Mouse (Mus musculus) adrenal gland, postnatal 10 days (tissue): Measurements from ENCODE around the gene Pam. TPM values are rescaled to one million over a fixed set of nuclear protein-coding genes. Genes with fewer than 3 reads are reported as not detected.

ENCODE experiments used
- DNase-seq: peaks from one replicate; pipeline ENCODE4 v3.0.0; 2021; ENCODE audit warnings: mixed read lengths
- total RNA-seq, 2 experiments: library from RNA; stranded (reverse); gene quantifications; 2 replicates each; pipeline ENCODE4 v1.2.3; 2021

The Pam gene
- total RNA-seq, 2 experiments from 2014 or later, result 205 to 219 TPM

DNA sequence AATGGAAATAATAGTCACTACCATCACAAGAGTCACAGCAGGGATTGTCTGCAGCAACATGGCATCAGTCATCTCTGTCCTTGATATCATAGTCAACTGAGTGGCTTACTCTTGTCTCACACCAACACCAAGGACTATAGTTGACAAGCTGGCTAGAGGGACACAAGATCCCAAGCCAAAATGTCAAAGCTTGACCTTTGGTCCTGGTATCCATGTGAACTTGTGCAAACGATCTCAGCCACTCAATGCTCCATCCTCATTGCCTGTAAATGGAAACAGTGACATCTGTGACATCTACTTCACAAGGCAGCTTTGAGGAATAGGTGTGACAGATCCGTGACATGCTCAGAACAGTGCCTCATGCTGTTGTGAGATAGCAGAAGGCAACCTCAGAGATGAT, 15.0 kb downstream of the Pam start:
- DNase-seq, result no peak

DNA sequence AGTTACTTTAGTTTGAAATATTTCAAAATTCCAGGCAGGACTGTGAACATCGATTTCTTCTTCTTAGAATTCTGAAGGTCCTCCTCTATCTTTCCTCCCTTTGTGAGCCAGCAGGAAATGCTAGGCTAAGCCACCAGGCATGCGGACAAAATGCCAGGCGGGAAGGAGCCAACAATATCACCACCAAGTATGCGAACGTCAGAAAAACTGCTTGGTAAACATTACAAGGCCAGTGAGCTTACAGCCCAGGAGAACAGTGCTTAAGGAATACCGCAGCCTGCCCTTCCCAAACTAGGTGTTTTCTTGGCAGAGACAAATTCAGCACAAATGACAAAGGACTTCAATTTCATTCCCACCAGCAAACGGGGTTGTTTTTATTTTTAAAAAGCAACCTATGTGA, 15.8 kb downstream of the Pam start:
- no peak for DNase-seq

DNA sequence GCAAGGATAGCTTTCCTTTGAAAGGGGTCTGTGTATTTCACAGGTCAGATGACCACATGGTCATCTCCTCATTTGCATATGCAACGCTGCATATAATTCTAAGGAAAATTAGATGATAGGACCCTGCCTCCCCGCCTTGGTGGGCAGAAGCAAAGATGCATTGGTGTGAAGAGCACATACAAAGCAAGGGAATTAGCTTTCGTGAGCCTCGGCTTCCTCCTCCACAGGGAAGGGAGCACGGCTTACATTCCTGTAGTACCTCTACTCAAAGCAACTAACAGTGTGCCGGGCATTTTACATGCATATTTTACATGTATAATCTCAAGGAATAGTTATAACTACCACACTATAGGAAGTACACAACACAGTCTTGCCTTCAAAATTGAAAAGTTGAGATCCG, 16.7 kb downstream of the Pam start:
- no peak for DNase-seq

DNA sequence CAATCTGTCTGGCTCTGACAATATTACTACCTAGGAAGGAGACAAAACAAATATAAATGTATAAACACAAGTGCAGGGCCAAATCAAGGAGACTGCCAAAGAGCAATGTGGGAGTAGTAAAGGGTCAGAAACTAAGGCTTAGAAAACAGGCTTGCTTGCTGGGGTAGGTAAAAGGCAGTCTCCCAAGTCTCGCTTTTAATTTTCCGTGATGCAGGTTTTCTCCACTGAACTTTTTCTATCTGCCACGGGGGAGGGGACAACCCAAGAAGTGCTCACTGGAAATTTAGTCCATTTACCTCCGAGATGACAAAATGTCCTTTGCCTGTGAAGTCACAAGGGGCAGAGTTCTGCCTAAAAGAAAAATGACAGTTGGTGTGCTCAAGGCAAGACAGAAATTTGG, 21.6 kb downstream of the Pam start:
- DNase-seq, result no peak

DNA sequence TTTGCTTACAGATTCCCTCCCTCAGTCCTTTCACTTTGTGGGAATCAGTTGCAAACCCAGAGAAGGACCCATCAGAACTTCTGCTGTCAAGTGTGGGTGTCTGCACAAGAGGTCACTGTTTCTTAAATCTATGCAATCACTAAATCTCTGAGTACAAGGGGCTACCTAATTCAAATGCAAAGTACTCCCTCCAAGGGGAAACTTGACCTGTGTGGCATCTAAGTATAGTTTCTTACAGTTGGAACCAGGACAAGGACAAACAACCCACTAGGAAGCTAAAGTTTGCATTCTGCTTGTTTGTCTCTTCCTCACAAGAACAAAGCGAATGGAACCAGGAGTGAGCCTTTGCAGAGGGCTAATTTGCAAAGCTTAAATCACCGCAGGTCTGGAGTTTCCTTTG, 22.3 kb downstream of the Pam start:
- DNase-seq, result no peak

DNA sequence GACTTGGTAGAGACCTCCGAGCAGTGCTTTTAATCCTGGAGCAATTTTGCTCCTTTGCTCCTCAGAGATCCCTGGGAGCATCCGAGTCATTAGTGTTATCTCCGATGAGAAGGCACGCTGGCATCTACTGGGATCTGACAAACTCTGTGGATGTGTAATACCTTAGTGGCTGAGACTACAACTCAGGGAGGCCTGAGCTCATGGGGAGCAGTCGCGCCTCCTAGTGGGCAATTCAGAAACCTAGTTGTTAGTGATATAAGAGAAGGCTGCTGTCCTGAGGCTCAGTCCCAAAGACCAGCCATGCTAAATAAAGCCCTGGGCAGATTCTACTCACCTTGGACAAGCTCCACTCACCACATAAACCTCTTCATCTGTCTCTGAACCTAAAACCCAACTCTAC, 23.4 kb downstream of the Pam start:
- peak; percentile 71 for DNase-seq

DNA sequence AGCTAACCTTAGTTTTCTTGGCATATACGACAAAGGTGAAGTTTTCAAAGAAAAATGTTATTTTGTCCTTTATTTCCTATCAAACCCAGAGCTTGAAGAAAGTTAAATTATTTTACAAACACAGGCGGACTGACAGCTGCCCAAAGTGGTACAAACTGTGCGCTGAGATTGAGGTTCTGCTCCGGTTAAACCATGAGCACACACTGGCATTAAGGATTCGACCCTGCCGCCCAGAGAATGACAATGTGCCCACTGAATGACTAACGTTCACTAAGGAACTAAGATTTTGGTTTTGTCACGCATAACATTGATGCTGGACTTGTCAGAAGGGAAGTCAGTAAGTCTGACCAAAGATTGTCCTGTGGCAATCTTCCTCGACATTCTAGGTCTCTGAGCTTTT, 24.0 kb downstream of the Pam start:
- DNase-seq, result no peak

DNA sequence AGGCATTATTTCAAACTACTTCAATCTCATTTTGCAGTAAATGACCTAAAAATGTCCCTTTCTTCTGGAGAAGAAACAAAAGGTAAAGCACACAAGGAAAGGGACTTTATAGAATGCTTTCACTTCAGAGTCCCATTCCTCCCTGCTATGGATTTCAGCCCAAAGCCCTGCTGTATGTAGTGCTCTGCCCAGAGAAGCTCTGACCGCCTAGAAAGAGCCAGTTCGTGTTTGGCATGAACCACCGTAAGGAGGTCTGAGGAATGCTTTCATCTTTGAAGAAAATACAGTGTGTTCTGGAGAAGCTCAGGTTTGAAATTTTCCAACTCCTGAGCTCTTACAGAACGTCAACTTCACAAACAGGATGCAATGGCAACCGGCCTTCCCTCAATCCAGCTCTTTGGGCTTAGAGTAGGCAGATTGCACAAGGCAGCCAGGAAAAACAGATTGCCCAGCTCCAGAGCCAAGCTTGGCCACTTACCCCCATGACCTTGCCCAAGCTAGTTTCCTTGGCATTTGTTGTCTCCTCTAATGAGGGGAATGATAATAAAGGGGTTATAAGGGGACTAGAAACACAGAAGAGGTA, 24.6 kb downstream of the Pam start:
- peak; percentile 36 for DNase-seq

DNA sequence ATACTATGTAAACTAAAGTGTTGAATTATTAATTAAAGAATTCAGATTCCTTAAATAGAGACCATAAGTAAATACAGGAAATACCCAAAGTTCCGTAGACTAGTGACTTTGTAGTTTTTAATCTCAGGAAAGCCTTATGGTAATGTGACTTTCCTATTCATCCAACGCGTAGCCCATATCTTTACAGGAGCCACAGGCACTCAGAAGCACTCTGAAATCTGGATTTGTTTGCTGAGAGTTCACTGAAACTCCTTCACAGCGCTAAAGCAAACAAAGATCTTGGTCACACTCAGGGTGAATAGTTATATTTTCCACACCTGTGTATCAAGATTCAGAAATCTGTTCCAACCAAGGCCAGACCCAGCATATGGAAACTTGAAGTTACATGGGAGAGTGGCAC, 27.3 kb downstream of the Pam start:
- no peak for DNase-seq

DNA sequence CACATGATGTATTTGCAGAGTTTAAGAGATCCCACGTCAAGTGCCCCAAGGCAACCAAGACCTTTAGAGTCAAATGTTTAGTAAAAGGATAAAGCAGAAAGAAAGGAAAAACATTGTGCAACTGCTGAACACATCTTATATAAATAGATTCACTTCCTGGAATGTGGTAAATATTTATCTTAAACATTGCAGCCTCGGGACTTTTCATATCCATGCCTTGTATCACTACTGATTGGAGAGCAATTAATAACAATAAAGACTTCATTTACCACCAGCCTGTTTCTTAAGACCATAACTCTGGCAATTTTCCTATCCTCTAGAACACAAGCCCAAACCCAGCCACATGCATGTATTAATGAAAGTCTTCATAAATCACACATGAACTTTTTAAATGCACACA, 33.4 kb downstream of the Pam start:
- no peak for DNase-seq

DNA sequence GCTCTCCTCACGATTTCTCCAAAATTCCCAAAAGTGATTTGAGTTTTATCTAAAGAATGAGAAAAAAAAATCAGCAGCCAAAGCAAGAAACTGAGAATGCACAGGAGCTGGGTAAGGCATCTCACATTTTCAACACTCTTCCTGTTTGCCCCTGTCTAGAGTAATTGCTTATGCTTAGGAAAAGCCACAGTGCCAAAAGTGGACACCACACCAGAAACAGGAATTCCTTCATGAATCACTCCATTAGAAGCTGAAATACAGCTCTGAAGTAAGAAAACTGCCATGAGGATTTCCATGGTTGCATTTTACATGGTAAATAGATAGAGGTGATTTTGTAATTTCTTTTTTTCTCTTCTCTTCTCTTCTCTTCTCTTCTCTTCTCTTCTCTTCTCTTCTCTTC, 36.0 kb downstream of the Pam start:
- DNase-seq, result no peak

DNA sequence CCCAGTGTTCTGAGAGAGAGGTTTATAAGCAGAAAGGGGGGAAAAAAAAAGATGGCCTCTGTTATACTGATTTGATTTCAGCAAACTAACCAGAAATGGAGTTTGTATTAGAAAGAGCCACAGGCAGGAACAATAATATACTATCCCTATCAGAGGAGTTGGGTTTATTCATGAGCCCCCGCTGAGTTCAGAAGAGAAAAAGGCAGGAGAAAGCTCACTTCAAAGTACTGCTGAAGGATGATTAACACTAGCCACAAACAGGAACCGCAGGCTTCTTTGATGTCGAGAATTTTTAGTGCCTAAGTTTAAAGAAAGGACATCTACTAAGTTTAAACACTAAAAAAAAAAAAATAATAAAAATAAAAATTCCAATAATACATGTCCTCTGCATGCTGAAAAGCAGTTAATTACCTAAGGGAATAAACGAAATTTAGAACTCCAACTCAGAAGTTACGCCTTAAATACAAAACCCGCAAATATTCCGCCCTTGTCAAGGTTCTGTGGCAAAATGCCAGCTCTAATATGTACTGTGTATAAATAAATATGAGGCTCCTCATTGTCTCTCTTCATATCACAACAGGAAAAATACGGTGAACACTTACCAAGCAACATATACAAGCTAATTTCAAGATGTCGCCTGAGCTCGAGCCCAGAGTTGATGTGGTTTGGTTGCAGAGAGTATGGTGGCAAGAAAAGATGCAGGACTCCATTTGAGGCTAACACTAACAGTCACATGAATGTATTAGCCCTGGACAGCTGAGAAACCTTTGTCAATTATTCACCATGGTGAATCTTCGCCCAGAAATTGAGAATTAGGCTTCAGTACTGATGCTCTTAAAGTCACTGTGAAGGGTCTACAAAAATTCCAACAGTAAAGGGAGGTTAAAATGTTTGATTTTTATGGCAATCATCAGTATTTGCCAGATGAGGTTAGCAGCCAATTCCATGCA, 38.2 kb downstream of the Pam start:
- no peak for DNase-seq

DNA sequence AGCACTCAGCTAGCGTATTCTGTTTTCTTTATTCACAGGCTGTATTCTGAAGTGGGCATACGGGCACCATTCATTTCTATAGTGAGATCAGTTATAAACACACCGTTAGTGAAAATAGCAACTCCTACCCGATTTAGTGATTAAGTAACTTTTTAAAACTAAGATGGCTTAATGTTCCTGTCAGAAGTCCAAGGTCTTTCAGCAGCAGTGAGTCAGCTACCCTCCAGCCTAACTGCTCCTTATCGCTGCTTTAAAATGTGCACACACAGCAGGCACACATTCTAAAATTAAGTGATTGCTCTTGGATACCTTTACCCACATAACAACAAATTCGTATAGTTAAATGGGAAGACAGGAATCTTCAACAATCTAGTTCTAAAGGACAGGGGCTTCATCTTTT, 39.2 kb downstream of the Pam start:
- peak; percentile 23 for DNase-seq

DNA sequence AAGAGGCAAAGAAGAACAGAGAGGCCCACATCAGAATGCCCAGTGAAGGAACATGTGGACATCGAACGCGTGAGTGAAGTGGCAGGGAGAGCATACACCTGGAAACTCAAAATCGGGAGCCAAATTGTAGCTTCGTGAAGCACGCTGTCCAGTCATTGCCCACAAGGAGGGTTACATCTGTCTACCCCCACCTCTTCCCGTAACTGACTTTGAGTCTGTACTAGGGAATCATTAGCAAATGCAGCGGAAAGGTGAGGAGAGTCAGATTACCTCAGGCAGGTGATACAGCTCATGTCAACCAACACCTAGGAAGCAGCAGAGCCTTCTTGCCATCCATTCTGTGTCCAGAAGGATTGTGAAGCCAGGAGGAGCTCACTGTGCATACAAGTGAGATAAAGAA, 39.9 kb downstream of the Pam start:
- DNase-seq, result no peak

DNA sequence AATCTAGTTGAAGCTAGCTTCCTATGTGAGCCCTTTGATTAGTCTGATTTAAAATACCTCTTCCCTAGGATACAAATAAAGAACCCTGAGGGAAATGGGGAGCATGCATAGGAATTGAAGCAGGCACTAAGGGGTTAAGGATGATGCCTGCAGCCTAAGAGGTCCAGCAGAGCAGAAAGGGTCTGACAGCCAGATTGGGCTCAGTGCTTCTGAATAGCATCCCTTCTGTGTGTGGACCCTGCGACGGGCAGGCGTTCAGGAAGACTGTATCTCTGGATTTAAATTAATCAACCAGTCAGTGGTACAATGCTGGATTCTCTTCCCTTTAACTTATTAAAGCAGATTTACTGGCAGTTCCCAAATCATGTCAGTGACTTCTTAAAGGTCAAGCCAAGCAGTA, 41.5 kb downstream of the Pam start:
- DNase-seq, result no peak

DNA sequence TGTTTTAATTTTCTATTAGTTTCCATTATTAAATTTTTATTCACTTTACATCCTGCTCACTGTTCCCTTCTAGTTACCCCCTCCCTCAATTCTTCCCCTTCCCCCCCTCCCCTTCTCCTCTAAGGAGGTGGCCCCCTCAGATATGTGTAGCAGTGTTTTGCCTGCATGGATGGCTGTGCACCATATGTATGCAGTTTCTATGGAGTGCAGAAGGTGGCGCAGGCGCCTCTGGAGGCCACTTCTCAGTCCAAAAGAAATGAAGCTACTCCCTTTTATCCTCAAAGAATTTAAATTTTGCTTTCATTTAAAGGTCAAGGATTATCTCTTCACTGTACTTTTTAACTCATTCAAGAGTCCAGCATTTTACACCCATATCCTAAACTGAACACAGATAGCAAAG, 42.0 kb downstream of the Pam start:
- DNase-seq, result peak; percentile 51

DNA sequence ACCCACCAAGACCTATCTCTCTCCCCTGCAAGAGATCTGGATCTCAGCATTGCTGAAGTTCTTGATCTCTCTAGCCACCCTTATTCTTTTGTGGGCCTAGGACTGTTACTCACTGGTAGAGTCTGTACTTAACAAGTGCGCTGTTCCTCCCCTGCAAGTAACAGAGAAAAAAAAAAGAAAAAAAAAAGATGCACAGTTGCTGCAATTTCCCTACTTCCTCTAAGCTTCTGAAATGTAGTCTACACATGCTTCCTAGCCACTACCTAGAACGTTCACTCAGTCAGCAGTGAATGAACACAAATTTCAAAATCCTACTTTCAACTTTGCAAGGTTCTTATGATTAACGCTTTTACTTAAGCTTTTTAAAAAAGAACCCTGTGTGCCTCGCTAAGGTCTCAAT, 42.7 kb downstream of the Pam start:
- no peak for DNase-seq

DNA sequence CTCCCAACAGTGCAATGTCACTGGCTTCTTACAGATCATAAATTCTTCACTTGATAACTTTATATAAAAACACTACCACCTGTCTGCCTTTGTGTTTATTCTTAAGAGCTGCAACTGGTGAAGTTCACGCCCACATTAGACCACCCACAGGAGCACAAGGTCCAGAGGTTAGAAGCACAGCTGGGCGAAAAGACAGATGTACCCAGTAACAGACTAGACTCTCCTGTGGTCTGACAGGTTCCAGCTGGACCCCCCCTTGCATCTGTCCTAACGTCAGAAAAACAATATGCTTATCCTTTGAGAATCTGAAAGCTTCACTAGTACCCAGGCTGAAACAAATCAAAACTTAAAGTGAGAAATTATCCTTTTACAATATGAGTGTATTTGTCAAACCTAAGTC, 44.4 kb downstream of the Pam start:
- DNase-seq, result no peak

DNA sequence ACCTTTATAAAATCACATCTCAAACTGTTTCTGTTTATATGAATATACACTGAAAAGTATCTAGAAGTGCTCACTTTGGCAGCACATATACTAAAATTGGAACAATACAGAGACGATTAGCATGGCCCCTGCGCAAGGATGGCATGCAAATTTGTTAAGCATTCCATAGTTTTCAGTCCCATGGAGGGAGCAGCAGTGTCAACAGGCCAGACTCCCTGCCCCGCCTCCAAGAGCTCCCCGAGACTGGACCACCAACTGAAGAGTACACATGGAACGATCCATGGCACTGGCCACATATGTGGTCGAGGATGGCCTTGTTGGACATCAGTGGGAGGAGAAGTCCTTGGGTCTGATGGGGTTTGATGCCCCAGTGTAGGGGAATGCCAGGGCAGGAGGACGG, 45.7 kb downstream of the Pam start:
- DNase-seq, result no peak

DNA sequence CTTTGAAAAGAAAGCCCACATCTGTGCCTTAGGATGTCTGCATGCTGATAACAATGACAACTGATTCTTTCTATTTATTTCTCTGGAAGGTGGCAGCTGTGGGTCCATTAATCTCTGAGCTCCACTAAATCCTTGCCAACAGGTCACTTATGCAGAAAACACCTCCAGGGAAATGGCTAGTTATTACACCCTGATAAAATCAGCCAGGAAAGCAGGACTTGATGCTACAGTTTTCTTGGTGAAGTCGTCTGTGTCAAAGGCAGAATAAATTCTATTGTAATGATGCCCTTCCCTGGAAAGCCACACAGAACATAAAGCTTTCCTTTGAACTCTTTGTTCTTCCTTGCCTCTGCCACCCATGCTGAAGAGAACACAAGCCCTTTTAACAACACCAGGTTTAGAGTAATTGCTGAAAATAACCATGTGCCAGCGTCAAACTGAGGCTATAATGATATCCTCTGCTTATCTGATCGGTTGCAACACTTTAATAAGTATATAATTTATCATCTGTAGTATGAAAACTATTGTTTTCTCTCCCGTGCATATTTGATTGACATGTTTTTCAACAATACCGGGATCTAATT, 47.1 kb downstream of the Pam start:
- DNase-seq, result no peak

DNA sequence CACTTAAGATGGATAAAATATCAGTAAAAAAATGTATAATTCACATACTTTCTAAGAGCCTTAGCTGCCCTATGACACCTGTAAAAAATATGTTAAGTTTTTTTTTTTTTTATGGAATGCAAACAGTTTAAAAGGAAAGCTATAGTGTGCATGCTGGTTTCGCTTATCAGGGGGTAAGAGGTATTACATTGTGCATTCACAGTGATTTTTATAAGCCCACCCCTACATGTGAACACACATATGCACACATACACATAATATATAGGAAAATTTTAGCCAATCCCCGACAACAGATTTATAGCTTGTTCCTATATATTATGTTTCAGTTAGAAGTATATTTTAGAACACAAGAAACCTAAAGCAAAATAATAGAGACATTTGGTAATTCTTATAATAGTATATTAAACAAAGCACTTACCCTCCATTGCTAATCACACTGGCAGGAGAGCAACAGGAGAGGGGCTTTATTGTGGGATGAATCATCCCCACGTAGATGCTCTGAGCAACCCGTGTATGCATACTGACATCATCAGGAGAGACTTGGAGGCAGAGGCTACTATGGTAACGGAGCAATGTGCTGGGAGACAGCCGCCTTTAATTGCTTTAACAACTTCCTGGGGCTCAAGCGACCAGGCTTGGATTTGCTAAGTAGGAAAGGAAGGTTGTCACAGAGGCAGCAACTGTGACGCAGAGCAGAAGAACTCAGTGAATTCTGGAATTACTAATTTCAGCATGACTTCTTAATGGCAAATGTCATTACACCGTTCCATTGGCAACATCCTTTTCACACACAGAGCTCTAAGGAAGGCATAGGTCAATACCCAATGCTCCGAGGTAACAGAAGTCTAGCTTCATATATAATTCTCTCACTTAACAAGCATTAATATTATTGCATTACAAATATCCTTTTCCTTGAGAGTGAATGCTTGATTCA, 47.9 kb downstream of the Pam start:
- no peak for DNase-seq

DNA sequence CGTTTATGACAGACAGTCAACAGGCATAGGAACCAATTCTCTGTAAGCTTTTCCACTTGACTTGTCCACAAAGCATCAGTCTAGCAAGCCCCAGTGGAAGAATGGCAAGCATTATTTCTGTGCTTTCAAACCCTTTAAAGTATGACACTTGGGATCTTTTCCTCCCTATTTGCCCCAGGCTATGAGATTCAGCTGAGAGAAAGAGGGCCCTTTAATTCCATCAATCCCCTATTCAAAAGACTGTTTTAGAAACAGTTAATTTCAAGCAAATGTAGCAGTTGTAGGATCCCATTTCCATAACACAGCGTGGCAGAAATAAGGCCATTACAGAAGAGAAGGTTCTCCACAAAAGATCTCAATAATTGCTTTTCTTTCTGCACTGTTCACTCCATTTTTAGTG, 53.0 kb downstream of the Pam start:
- DNase-seq, result no peak

DNA sequence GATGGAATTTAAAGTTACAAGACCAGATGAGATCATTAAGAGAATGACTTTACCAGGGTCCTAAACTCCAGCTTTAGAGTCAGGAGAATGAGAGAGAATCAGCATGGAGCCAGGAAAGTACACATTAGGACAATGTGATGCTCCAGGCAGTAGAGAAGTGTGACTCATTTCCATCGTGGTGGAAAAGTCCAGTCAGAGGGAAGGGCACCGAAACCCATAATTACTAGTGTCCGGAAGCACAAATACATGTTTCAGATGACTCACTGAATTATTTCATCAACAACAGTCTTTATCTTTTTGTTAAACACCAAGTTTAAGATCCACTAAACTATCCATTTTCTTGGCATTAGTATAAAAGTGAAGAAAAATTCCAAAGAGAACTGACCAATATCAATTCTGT, 57.2 kb downstream of the Pam start:
- DNase-seq, result no peak
